Mouse (Mus musculus): ENCODE data around the gene Pacrg. TPM values are rescaled to one million over a fixed set of nuclear protein-coding genes. Genes with fewer than 3 reads are reported as not detected.

Gene Pacrg
- polyA plus RNA-seq, 1 experiment from 2014 or later: 1.8 TPM

DNA sequence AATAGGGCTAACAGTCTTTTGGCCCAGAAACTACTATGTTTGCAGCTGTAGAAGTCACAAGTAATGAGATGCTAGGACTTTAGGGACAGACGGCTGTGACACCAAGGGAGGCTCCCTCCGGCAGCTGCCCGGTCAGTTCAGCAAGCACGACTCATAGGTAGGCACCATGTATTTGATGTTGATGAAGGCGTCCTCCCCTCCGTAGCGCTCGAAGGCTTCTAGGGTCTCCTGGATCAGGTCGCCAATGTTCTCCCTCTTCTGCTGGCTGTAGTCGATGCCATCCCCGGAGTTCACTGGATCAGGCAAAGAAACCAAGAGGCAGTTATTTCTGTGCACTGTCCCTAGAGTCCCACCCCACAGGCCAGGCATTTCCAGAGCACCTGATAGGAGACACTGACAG lies 436.9 kb downstream of the Pacrg start:
- WGBS: 90% methylated on average over 11 of the region's 11 CpGs
- no peaks in the 10 kb centered on the region for H3K9me3 ChIP-seq (ENCODE audit: control insufficient read depth, low read depth, low read length)

GRCm38 (mm10) chr17:10402064-10402640 lies 438.0 kb downstream of the Pacrg start:
- Histone ChIP-seq H3K9ac (replicated peaks; ENCODE audit: low read depth, low read length) (no peak overlapping the region), H3K4me1 (ENCODE audit: control insufficient read depth, insufficient read depth, low read length) (peaks cover under 1% of the 10 kb centered on the region; the same call in 1 of the 2 replicates), H3K27ac (ENCODE audit: low read length) (no peak overlapping the region), H3K36me3 (ENCODE audit: control insufficient read depth, insufficient read depth, low read length) (no peaks in the 10 kb centered on the region), H3K27me3 (ENCODE audit: control insufficient read depth, insufficient read depth, low read length) (no peaks in the 10 kb centered on the region), H3K4me2 (replicated peaks; ENCODE audit: low read depth, low read length) (no peak overlapping the region), H3K4me3 (ENCODE audit: low read depth, low read length) (no peak overlapping the region), H3K9me3 (ENCODE audit: control insufficient read depth, low read depth, low read length) (no peaks in the 10 kb centered on the region)
- 90% methylated on average over 12 of the region's 12 CpGs for WGBS
- no peak for ATAC-seq (ENCODE audit: insufficient number of reproducible peaks, insufficient read depth, low FRiP score, low read depth)

More for the DNA sequence above, 436.9 kb downstream of the Pacrg start:
- Histone ChIP-seq H3K4me1 (ENCODE audit: control insufficient read depth, insufficient read depth, low read length) (peaks cover 3% of the 10 kb centered on the region; the same call in 1 of the 2 replicates), H3K4me3 (ENCODE audit: low read depth, low read length) (no peak overlapping the region), H3K36me3 (ENCODE audit: control insufficient read depth, insufficient read depth, low read length) (no peaks in the 10 kb centered on the region), H3K27me3 (ENCODE audit: control insufficient read depth, insufficient read depth, low read length) (no peaks in the 10 kb centered on the region), H3K9ac (replicated peaks; ENCODE audit: low read depth, low read length) (no peak overlapping the region), H3K4me2 (replicated peaks; ENCODE audit: low read depth, low read length) (no peak overlapping the region), H3K27ac (ENCODE audit: low read length) (no peak overlapping the region)
- ATAC-seq (ENCODE audit: insufficient number of reproducible peaks, insufficient read depth, low FRiP score, low read depth): no peak

GRCm38 (mm10) chr17:10401529-10401928 lies 438.6 kb downstream of the Pacrg start:
- Histone ChIP-seq H3K4me3 (ENCODE audit: low read depth, low read length) (no peak overlapping the region), H3K9ac (replicated peaks; ENCODE audit: low read depth, low read length) (no peak overlapping the region), H3K4me2 (replicated peaks; ENCODE audit: low read depth, low read length) (no peak overlapping the region), H3K27me3 (ENCODE audit: control insufficient read depth, insufficient read depth, low read length) (no peaks in the 10 kb centered on the region), H3K4me1 (ENCODE audit: control insufficient read depth, insufficient read depth, low read length) (no peaks in the 10 kb centered on the region), H3K27ac (ENCODE audit: low read length) (no peak overlapping the region), H3K36me3 (ENCODE audit: control insufficient read depth, insufficient read depth, low read length) (no peaks in the 10 kb centered on the region), H3K9me3 (ENCODE audit: control insufficient read depth, low read depth, low read length) (no peaks in the 10 kb centered on the region)
- no peak for ATAC-seq (ENCODE audit: insufficient number of reproducible peaks, insufficient read depth, low FRiP score, low read depth)
- 79% methylated on average over 3 of the region's 3 CpGs for WGBS

- no peak for ATAC-seq (ENCODE audit: insufficient number of reproducible peaks, insufficient read depth, low FRiP score, low read depth)
- H3K27me3 ChIP-seq (ENCODE audit: control insufficient read depth, insufficient read depth, low read length): no peaks in the 10 kb centered on the region
- H3K9ac ChIP-seq (replicated peaks; ENCODE audit: low read depth, low read length): no peak overlapping the region
- no peak overlapping the region for H3K4me2 ChIP-seq (replicated peaks; ENCODE audit: low read depth, low read length)
- H3K9me3 ChIP-seq (ENCODE audit: control insufficient read depth, low read depth, low read length): no peaks in the 10 kb centered on the region
- no peak overlapping the region for H3K27ac ChIP-seq (ENCODE audit: low read length)
- no peaks in the 10 kb centered on the region for H3K36me3 ChIP-seq (ENCODE audit: control insufficient read depth, insufficient read depth, low read length)
- H3K4me1 ChIP-seq (ENCODE audit: control insufficient read depth, insufficient read depth, low read length): no peaks in the 10 kb centered on the region
- 64% methylated on average over 10 of the region's 10 CpGs for WGBS
- H3K4me3 ChIP-seq (ENCODE audit: low read depth, low read length): no peak overlapping the region
These were observed 440.4 kb downstream of the Pacrg start for GRCm38 (mm10) chr17:10399706-10400105.

- H3K4me2 ChIP-seq (replicated peaks; ENCODE audit: low read depth, low read length): no peak overlapping the region
- WGBS: 83% methylated on average over 5 of the region's 5 CpGs
- ATAC-seq (ENCODE audit: insufficient number of reproducible peaks, insufficient read depth, low FRiP score, low read depth): no peak
- H3K36me3 ChIP-seq (ENCODE audit: control insufficient read depth, insufficient read depth, low read length): no peaks in the 10 kb centered on the region
- no peaks in the 10 kb centered on the region for H3K4me1 ChIP-seq (ENCODE audit: control insufficient read depth, insufficient read depth, low read length)
- no peaks in the 10 kb centered on the region for H3K9me3 ChIP-seq (ENCODE audit: control insufficient read depth, low read depth, low read length)
- H3K4me3 ChIP-seq (ENCODE audit: low read depth, low read length): no peak overlapping the region
- no peaks in the 10 kb centered on the region for H3K27me3 ChIP-seq (ENCODE audit: control insufficient read depth, insufficient read depth, low read length)
- no peak overlapping the region for H3K27ac ChIP-seq (ENCODE audit: low read length)
- no peak overlapping the region for H3K9ac ChIP-seq (replicated peaks; ENCODE audit: low read depth, low read length)
These were observed 441.2 kb downstream of the Pacrg start for GRCm38 (mm10) chr17:10398871-10399270.

DNA sequence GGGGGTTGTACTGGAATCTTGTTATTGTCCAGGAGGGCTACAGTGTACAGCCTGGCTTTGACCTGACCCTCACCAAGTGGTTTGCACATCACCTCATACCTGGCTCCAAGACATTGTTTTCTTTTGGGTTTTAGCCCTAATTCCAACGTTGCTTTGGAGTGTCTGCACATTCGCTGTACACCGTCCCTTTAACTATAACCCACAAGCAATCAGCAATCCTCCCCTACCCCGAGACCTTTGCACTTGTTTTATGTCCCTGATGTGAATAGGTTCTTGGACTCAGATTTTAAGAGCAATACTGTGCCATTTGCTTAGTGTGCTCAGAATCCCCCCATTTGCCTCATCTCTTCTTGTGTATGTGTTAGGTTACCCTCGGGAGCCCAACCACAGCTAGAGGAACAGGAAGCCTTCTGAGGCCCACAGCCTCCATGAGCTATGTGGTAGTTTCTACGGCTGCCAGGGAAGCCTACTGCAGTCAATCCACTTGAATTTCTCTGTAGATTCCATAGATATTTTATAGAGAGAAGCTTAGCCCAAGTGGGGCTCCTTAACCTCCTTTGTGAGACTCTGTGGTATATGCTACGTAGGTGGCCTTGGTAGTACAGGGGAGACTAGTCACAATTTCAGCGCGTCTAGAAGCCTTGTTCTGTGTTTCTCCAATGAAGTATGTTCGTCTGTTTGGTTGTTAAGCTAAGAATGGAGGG lies 442.0 kb downstream of the Pacrg start:
- Histone ChIP-seq H3K4me1 (ENCODE audit: control insufficient read depth, insufficient read depth, low read length) (no peaks in the 10 kb centered on the region), H3K27me3 (ENCODE audit: control insufficient read depth, insufficient read depth, low read length) (no peaks in the 10 kb centered on the region), H3K36me3 (ENCODE audit: control insufficient read depth, insufficient read depth, low read length) (no peaks in the 10 kb centered on the region), H3K4me2 (replicated peaks; ENCODE audit: low read depth, low read length) (no peak overlapping the region), H3K9me3 (ENCODE audit: control insufficient read depth, low read depth, low read length) (no peaks in the 10 kb centered on the region), H3K27ac (ENCODE audit: low read length) (no peak overlapping the region), H3K9ac (replicated peaks; ENCODE audit: low read depth, low read length) (no peak overlapping the region), H3K4me3 (ENCODE audit: low read depth, low read length) (no peak overlapping the region)
- WGBS: 73% methylated on average over 10 of the region's 10 CpGs
- ATAC-seq (ENCODE audit: insufficient number of reproducible peaks, insufficient read depth, low FRiP score, low read depth): no peak

DNA sequence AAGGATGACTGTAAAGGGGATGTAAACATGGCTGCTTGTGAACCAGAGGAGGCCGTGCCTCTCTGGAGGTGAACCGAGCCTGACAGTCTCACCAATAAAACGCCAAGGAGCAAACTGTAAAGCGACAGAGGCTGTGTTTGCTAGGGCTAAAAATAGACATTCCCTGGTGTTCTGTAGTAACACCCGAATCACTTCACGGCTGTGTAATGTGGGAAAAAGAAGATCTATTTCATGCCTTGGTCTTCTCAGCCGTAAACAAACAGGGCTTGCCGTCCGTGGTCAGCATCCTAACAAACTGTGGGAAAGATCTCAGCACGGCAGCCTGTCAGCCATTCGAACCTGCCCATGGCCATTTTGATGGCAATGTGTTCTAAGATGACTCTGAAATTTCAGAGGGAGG lies 442.8 kb downstream of the Pacrg start:
- Histone ChIP-seq H3K27ac (ENCODE audit: low read length) (no peak overlapping the region), H3K4me1 (ENCODE audit: control insufficient read depth, insufficient read depth, low read length) (no peaks in the 10 kb centered on the region), H3K36me3 (ENCODE audit: control insufficient read depth, insufficient read depth, low read length) (no peaks in the 10 kb centered on the region), H3K27me3 (ENCODE audit: control insufficient read depth, insufficient read depth, low read length) (no peaks in the 10 kb centered on the region), H3K4me2 (replicated peaks; ENCODE audit: low read depth, low read length) (no peak overlapping the region), H3K9ac (replicated peaks; ENCODE audit: low read depth, low read length) (no peak overlapping the region), H3K4me3 (ENCODE audit: low read depth, low read length) (no peak overlapping the region), H3K9me3 (ENCODE audit: control insufficient read depth, low read depth, low read length) (no peaks in the 10 kb centered on the region)
- WGBS: 49% methylated on average over 11 of the region's 11 CpGs
- ATAC-seq (ENCODE audit: insufficient number of reproducible peaks, insufficient read depth, low FRiP score, low read depth): no peak

GRCm38 (mm10) chr17:10396863-10397262 lies 443.2 kb downstream of the Pacrg start:
- Histone ChIP-seq H3K27me3 (ENCODE audit: control insufficient read depth, insufficient read depth, low read length) (no peaks in the 10 kb centered on the region), H3K4me3 (ENCODE audit: low read depth, low read length) (no peak overlapping the region), H3K27ac (ENCODE audit: low read length) (no peak overlapping the region), H3K9ac (replicated peaks; ENCODE audit: low read depth, low read length) (no peak overlapping the region), H3K4me2 (replicated peaks; ENCODE audit: low read depth, low read length) (no peak overlapping the region), H3K36me3 (ENCODE audit: control insufficient read depth, insufficient read depth, low read length) (no peaks in the 10 kb centered on the region), H3K4me1 (ENCODE audit: control insufficient read depth, insufficient read depth, low read length) (no peaks in the 10 kb centered on the region), H3K9me3 (ENCODE audit: control insufficient read depth, low read depth, low read length) (no peaks in the 10 kb centered on the region)
- WGBS: 85% methylated on average over 6 of the region's 6 CpGs
- no peak for ATAC-seq (ENCODE audit: insufficient number of reproducible peaks, insufficient read depth, low FRiP score, low read depth)

DNA sequence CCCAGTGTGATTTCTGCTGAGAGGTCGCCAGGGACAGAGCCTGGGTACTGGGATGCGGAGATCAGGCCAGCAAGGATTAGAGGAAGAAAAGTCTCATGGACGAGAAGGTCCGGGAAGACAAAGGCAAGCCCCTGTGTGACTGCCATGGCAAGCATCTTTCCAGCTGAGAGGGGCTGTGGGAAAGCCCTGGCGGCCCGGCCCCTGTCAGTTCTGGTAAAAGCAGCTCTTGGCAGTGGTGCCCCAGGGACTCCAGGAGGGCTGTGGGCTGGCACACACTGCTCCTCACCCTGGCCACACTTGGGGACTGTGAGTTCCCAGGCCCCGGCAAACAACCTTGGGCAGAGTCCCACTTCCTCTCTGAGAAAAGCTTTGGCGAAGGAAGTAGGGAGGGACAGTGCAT lies 445.3 kb downstream of the Pacrg start:
- H3K36me3 ChIP-seq (ENCODE audit: control insufficient read depth, insufficient read depth, low read length): no peaks in the 10 kb centered on the region
- H3K4me1 ChIP-seq (ENCODE audit: control insufficient read depth, insufficient read depth, low read length): no peaks in the 10 kb centered on the region
- 80% methylated on average over 8 of the region's 8 CpGs for WGBS
- no peak overlapping the region for H3K27ac ChIP-seq (ENCODE audit: low read length)
- H3K9ac ChIP-seq (replicated peaks; ENCODE audit: low read depth, low read length): no peak overlapping the region
- H3K4me2 ChIP-seq (replicated peaks; ENCODE audit: low read depth, low read length): no peak overlapping the region
- ATAC-seq (ENCODE audit: insufficient number of reproducible peaks, insufficient read depth, low FRiP score, low read depth): no peak
- H3K4me3 ChIP-seq (ENCODE audit: low read depth, low read length): no peak overlapping the region
- H3K9me3 ChIP-seq (ENCODE audit: control insufficient read depth, low read depth, low read length): no peaks in the 10 kb centered on the region
- H3K27me3 ChIP-seq (ENCODE audit: control insufficient read depth, insufficient read depth, low read length): no peaks in the 10 kb centered on the region

Data from stomach, embryonic 14.5 days (tissue).